Mouse (Mus musculus) ES-Bruce4 (cell line): Measurements from ENCODE around the gene E430018J23Rik.

ENCODE experiments used
- CTCF ChIP-seq: IDR thresholded peaks from one replicate; pipeline ENCODE4 v1.8.1; 2011; ENCODE audit warnings: low read depth, low read length
- POLR2A ChIP-seq: IDR thresholded peaks from one replicate; pipeline ENCODE4 v1.8.1; 2011; ENCODE audit warnings: low read length; ENCODE audit not compliant: insufficient read depth

DNA sequence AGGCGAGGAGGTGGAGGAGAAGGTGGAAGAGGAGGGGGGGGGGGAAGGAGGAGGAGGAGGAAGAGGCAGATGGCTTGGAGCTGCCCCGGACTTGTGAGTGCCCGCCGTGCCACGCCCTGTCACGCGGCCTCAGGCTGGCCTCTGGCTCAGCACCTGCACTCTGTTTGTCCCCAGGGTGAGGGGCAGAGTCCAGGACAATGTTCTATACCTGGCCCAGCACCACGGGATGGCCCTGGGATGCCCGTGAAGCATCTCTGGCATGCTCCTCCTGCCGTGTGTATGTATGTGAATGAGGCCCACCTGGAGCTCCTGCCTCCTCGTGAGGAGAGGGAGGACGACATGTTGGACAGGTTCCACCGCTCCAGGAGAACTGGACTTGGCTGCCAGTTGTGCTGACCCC lies 32.0 kb downstream of the E430018J23Rik start:
- TF ChIP-seq POLR2A (no peak), CTCF (no peak)
